Comparison of ENCODE assay signal across 9 mouse cellular contexts in the genomic region with DNA sequence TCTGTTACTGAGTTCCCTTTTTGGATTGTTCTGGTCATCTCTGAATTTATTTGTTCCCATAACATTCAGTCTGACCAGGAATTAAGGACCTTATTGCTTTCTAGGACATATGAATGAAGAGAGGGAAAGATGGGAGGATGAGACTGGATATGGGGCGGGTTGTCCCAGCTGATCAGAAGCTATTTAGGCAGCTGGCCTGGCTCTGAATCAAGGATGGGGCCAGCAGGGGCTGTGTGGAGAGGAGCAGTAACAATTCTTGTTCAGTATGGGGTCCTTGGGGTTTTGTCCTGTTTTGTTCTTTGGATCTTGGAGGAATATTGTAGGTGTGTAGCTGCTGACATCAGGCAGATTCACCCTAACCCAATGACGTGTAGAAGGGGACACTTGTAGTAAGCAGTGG. TPM values are rescaled to one million over a fixed set of nuclear protein-coding genes. Genes with fewer than 3 reads are reported as not detected.
DNase-seq lines count a peak whose midpoint lies in the region; ATAC-seq and TF ChIP-seq lines count a peak whose summit lies in the region.
"Had no signal": no experiment of that assay in that cellular context is flagged by ENCODE, and none has a peak within 500 bp of the region (broad histone marks: within the 10 kb centered on the region; RNA-seq: fewer than 3 reads in every experiment).

No protein-coding gene starts in this region.

- H3K9ac ChIP-seq in lung, postnatal 0 days (replicated peaks; ENCODE audit: low read depth) = no peak overlapping the region
- 0 out of 2 replicates have a peak overlapping the region, but pooled peaks have one; percentile 17 for H3K9ac ChIP-seq in limb, embryonic 14.5 days (ENCODE audit: low read depth, low read length, severe bottlenecking)
- H3K9ac ChIP-seq in stomach, embryonic 15.5 days = no peak overlapping the region

- peaks cover 27% of the 10 kb centered on the region for H3K4me1 ChIP-seq in lung, postnatal 0 days (ENCODE audit: insufficient read depth, low read depth, low read length)
- H3K4me1 ChIP-seq in limb, embryonic 14.5 days (ENCODE audit: control insufficient read depth, insufficient read depth, low read length) = peaks cover 64% of the 10 kb centered on the region
- peaks cover 16% of the 10 kb centered on the region for H3K4me1 ChIP-seq in stomach, embryonic 15.5 days

- no peaks in the 10 kb centered on the region for H3K36me3 ChIP-seq in lung, postnatal 0 days (ENCODE audit: insufficient read depth, low read length)
- H3K36me3 ChIP-seq in limb, embryonic 14.5 days (ENCODE audit: control insufficient read depth, insufficient read depth, low read length) = no peaks in the 10 kb centered on the region
- no peaks in the 10 kb centered on the region for H3K36me3 ChIP-seq in stomach, embryonic 15.5 days

- H3K27me3 ChIP-seq in lung, postnatal 0 days (replicated peaks; ENCODE audit: insufficient read depth, low read length) = no peaks in the 10 kb centered on the region
- H3K27me3 ChIP-seq in limb, embryonic 14.5 days (ENCODE audit: control insufficient read depth, insufficient read depth, low read length) = no peaks in the 10 kb centered on the region
- no peaks in the 10 kb centered on the region for H3K27me3 ChIP-seq in stomach, embryonic 15.5 days (replicated peaks)

- intact Hi-C loops in heart, postnatal 36 days (cut with DNase I) = loop anchor here (5.0 to 10.0 kb wide), 2 partner anchors 72 to 230 kb away; a partner anchor contains a TSS

- no peak for ATAC-seq in lung, postnatal 0 days
- no peak for ATAC-seq in limb, embryonic 14.5 days (ENCODE audit: low FRiP score, low read depth)
- ATAC-seq in stomach, embryonic 15.5 days (ENCODE audit: insufficient read depth, low FRiP score, low read depth) = no peak
- no peak for ATAC-seq in erythroid progenitor cell, adult 5-6 weeks (replicated peaks; ENCODE audit: low FRiP score, poor library complexity, severe bottlenecking)

- 67% methylated on average over 2 of the region's 2 CpGs for WGBS in lung, postnatal 0 days
- WGBS in limb, embryonic 14.5 days = 77% methylated on average over 2 of the region's 2 CpGs
- WGBS in stomach, embryonic 15.5 days = 64% methylated on average over 2 of the region's 2 CpGs

- 0 out of 2 replicates have a peak overlapping the region, but pooled peaks have one; percentile 11 for H3K4me3 ChIP-seq in lung, postnatal 0 days (ENCODE audit: low read depth, low read length)
- peak overlapping the region; percentile 73 for H3K4me3 ChIP-seq in limb, embryonic 14.5 days (replicated peaks; ENCODE audit: low read length)
- no peak overlapping the region for H3K4me3 ChIP-seq in stomach, embryonic 15.5 days (replicated peaks)

- TF ChIP-seq EP300 in lung, postnatal 0 days (IDR thresholded peaks at IDR 0.05) = no peak

- H3K27ac ChIP-seq in lung, postnatal 0 days (ENCODE audit: low read length) = no peak overlapping the region
- no peak overlapping the region for H3K27ac ChIP-seq in limb, embryonic 14.5 days (replicated peaks; ENCODE audit: low read depth, low read length)
- no peak overlapping the region for H3K27ac ChIP-seq in stomach, embryonic 15.5 days

- H3K4me2 ChIP-seq in lung, postnatal 0 days (replicated peaks; ENCODE audit: low read depth, low read length) = peak overlapping the region; percentile 94
- peak overlapping the region; percentile 80 for H3K4me2 ChIP-seq in limb, embryonic 14.5 days (replicated peaks; ENCODE audit: low read depth, low read length, severe bottlenecking)
- 0 out of 2 replicates have a peak overlapping the region, but pooled peaks have one; percentile 33 for H3K4me2 ChIP-seq in stomach, embryonic 15.5 days

- TF ChIP-seq CTCF in lung, postnatal 0 days (IDR thresholded peaks at IDR 0.05) = no peak

- no peaks in the 10 kb centered on the region for H3K9me3 ChIP-seq in lung, postnatal 0 days (ENCODE audit: low read length)
- H3K9me3 ChIP-seq in limb, embryonic 14.5 days (ENCODE audit: control insufficient read depth, low read length) = no peaks in the 10 kb centered on the region
- no peaks in the 10 kb centered on the region for H3K9me3 ChIP-seq in stomach, embryonic 15.5 days

- peak; percentile 72 for DNase-seq in heart, adult 11 months
- no peak for DNase-seq in heart, postnatal 36 days
- no peak for DNase-seq in lung, postnatal 0 days (ENCODE audit: low spot score)
- DNase-seq in lung, postnatal 10 days = no peak
- no peak for DNase-seq in limb, embryonic 14.5 days (ENCODE audit: low spot score)
- DNase-seq in cerebellum, postnatal 14 days = no peak
- DNase-seq: kidney, adult 2 months had no signal

- TF ChIP-seq POLR2A in limb, embryonic 14.5 days (IDR thresholded peaks at IDR 0.05; ENCODE audit: borderline replicate concordance, extremely low read depth, insufficient read depth, insufficient read length) = no peak

RNA-seq across cellular contexts. Expression of a gene that starts 3.7 kb away (rescaled TPM):
- total RNA-seq in heart, postnatal 36 days (2021) = 10 to 100 TPM; 16.2 to 21.0 TPM
- 16.7 and 19.2 TPM in 2 replicates for polyA plus RNA-seq in lung, postnatal 0 days (2015; fragmentation: Nextera tagmentation; extraction: Ambion mirVana)
- polyA plus RNA-seq in limb, embryonic 14.5 days (2012; rRNA removed) = 10.6 and 11.3 TPM in 2 replicates
- 17.2 and 18.6 TPM in 2 replicates for polyA plus RNA-seq in limb, embryonic 14.5 days (2014; fragmentation: Nextera tagmentation; extraction: Ambion mirVana)
- 9.8 and 10.0 TPM in 2 replicates for polyA plus RNA-seq in stomach, embryonic 15.5 days (2015; fragmentation: Nextera tagmentation; extraction: Ambion mirVana)
- 0.42 and 0.72 TPM in 2 replicates for total RNA-seq in erythroid progenitor cell, adult 5-6 weeks (2015; ENCODE audit: low replicate concordance)
- 2.2 TPM in 1 of 2 replicates, not detected in the other for total RNA-seq in erythroid progenitor cell, adult 5-6 weeks (2017; ENCODE audit: low replicate concordance)

Comparison
In these comparisons a context has a peak if more than half of its experiments do, and no peak if none do; other contexts are left out.
1. H3K4me2 ChIP-seq: peak in every context shown above with its lines; median percentile 94 in lung, postnatal 0 days; 80 in limb, embryonic 14.5 days; 33 in stomach, embryonic 15.5 days.